Mouse (Mus musculus) stomach, postnatal 0 days (tissue): Measurements from ENCODE around the gene Armh1.

Experiments
- CTCF ChIP-seq: IDR thresholded peaks from 2 replicates; pipeline ENCODE4 v1.5.1; 2016; ENCODE audit warnings: antibody characterized with exemption, low read depth, mild to moderate bottlenecking, moderate library complexity
- EP300 ChIP-seq: optimal IDR thresholded peaks from 2 replicates; pipeline ENCODE3; 2016; ENCODE audit warnings: antibody characterized with exemption

DNA sequence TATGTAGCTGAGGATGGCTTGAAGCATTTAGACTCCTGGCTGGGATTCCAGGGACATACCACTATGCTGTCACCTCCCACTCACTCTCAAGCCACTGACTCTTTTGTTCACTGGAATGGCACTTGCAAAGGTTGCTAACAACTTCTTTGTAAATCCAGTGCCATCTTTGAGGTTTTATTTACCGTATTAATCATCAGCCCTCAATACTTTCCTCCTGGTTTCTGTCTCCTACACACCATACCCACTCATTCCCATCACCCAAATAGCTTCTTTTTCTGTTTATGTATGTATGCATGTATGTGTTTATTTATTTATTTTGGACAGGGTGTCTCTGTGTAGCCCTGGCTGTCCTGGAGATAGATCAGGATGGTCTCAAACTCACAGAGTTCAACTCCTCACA lies 943 bp downstream of the Armh1 start:
- TF ChIP-seq EP300 (no peak), CTCF (no peak)
